27 mouse cellular contexts compared by ENCODE assay signal in genomic region chr6:5582923-5583525, GRCm38 (mm10).
DNase-seq lines count a peak whose midpoint lies in the region; ATAC-seq and TF ChIP-seq lines count a peak whose summit lies in the region.
"Had no signal": no experiment of that assay in that cellular context is flagged by ENCODE, and none has a peak within 500 bp of the region (broad histone marks: within the 10 kb centered on the region; RNA-seq: fewer than 3 reads in every experiment).

No protein-coding gene starts in this region.

- in situ Hi-C loops in ES-E14 (cut with MboI; ENCODE audit: low sequenced_read_pairs in 2 of 2, unreplicated experiment in 2 of 2), result loop anchor here in 1 of 2 experiments (25.0 kb wide), 1 partner anchor 921 kb away; no protein-coding TSS in a partner anchor

- H3K79me2 ChIP-seq in myocyte (ENCODE audit: control insufficient read depth, insufficient read depth), result no peaks in the 10 kb centered on the region

- no peaks in the 10 kb centered on the region for H3K9me3 ChIP-seq in ES-E14 (ENCODE audit: control insufficient read depth, insufficient read depth, low read depth, low read length)
- no peaks in the 10 kb centered on the region for H3K9me3 ChIP-seq in forebrain, embryonic 15.5 days
- H3K9me3 ChIP-seq: embryonic facial prominence, embryonic 15.5 days; forebrain, embryonic 10.5 days; intestine, embryonic 15.5 days; limb, embryonic 12.5 days; megakaryocyte, embryonic 14.5 days; midbrain, embryonic 15.5 days; stomach, embryonic 15.5 days had no signal

- H3K27ac ChIP-seq in ES-E14 (ENCODE audit: insufficient read depth, low read depth, low read length, poor library complexity, severe bottlenecking), result no peak overlapping the region
- peak overlapping the region; percentile 25; the same call in 1 of the 2 replicates for H3K27ac ChIP-seq in bone marrow macrophage, adult 2 months (ENCODE audit: insufficient read depth, low read depth, low read length)
- H3K27ac ChIP-seq in forebrain, embryonic 15.5 days (replicated peaks), result no peak overlapping the region
- H3K27ac ChIP-seq: embryonic facial prominence, embryonic 15.5 days; forebrain, embryonic 10.5 days; intestine, embryonic 15.5 days; layer of hippocampus, adult 2 months; limb, embryonic 12.5 days; midbrain, embryonic 15.5 days; stomach, embryonic 15.5 days had no signal

- H3K36me3 ChIP-seq in ES-E14 (ENCODE audit: control insufficient read depth, insufficient read depth, low read length, poor library complexity, severe bottlenecking), result no peaks in the 10 kb centered on the region
- H3K36me3 ChIP-seq in myocyte (ENCODE audit: control insufficient read depth, insufficient read depth), result no peaks in the 10 kb centered on the region
- H3K36me3 ChIP-seq in forebrain, embryonic 15.5 days, result no peaks in the 10 kb centered on the region
- H3K36me3 ChIP-seq: embryonic facial prominence, embryonic 15.5 days; forebrain, embryonic 10.5 days; intestine, embryonic 15.5 days; limb, embryonic 12.5 days; midbrain, embryonic 15.5 days; stomach, embryonic 15.5 days had no signal

- no peak overlapping the region for H3K4me2 ChIP-seq in myocyte (ENCODE audit: low read depth)
- no peak overlapping the region for H3K4me2 ChIP-seq in forebrain, embryonic 15.5 days (replicated peaks)
- H3K4me2 ChIP-seq: embryonic facial prominence, embryonic 15.5 days; heart, embryonic 11.5 days; intestine, embryonic 15.5 days; limb, embryonic 12.5 days; liver, embryonic 11.5 days; midbrain, embryonic 15.5 days; stomach, embryonic 15.5 days had no signal

- H3ac ChIP-seq in myocyte (ENCODE audit: control insufficient read depth, insufficient read length), result no peak overlapping the region

- TF ChIP-seq POLR2A in bone marrow macrophage, adult 2 months (IDR thresholded peaks at IDR 0.05; ENCODE audit: borderline replicate concordance, low read depth, low read length), result no peak
- no peak for TF ChIP-seq POLR2A in myocyte (IDR thresholded peaks at IDR 0.05; ENCODE audit: insufficient read length, low read depth)

- no peaks in the 10 kb centered on the region for H3K27me3 ChIP-seq in myocyte (ENCODE audit: control insufficient read depth, insufficient read depth, insufficient read length)
- H3K27me3 ChIP-seq in forebrain, embryonic 15.5 days, result no peaks in the 10 kb centered on the region
- H3K27me3 ChIP-seq: embryonic facial prominence, embryonic 15.5 days; intestine, embryonic 15.5 days; limb, embryonic 12.5 days; megakaryocyte, embryonic 14.5 days; midbrain, embryonic 15.5 days; stomach, embryonic 15.5 days had no signal

- H3K4me3 ChIP-seq in ES-E14 (ENCODE audit: insufficient read depth in 1 of 2, low read depth in 1 of 2, low read length in 2 of 2, poor library complexity in 1 of 2, severe bottlenecking in 1 of 2), result no peak overlapping the region
- H3K4me3 ChIP-seq in bone marrow macrophage, adult 2 months (ENCODE audit: insufficient read depth, low read length), result no peak overlapping the region
- no peak overlapping the region for H3K4me3 ChIP-seq in myocyte
- no peak overlapping the region for H3K4me3 ChIP-seq in forebrain, embryonic 15.5 days
- H3K4me3 ChIP-seq: embryonic facial prominence, embryonic 15.5 days; forebrain, embryonic 10.5 days; intestine, embryonic 15.5 days; layer of hippocampus, adult 2 months; limb, embryonic 12.5 days; megakaryocyte, embryonic 14.5 days; midbrain, embryonic 15.5 days; stomach, embryonic 15.5 days had no signal

- TF ChIP-seq CTCF in bone marrow macrophage, adult 2 months (IDR thresholded peaks at IDR 0.05; ENCODE audit: low read depth, low read length), result no peak

- 84% methylated on average over 2 of the region's 2 CpGs for WGBS in forebrain, embryonic 15.5 days

- H3K4me1 ChIP-seq in ES-E14 (ENCODE audit: control insufficient read depth in 2 of 2, insufficient read depth in 2 of 2, low read length in 2 of 2, poor library complexity in 1 of 2), result peaks cover 0 to 2% of the 10 kb centered on the region in 2 experiments; a peak in 1 of 4 replicates
- peaks cover 6% of the 10 kb centered on the region for H3K4me1 ChIP-seq in bone marrow macrophage, adult 2 months (ENCODE audit: control insufficient read depth, insufficient read depth, low read length)
- no peaks in the 10 kb centered on the region for H3K4me1 ChIP-seq in forebrain, embryonic 15.5 days
- H3K4me1 ChIP-seq: embryonic facial prominence, embryonic 15.5 days; intestine, embryonic 15.5 days; megakaryocyte, embryonic 14.5 days; midbrain, embryonic 15.5 days; stomach, embryonic 15.5 days had no signal

- H3K9ac ChIP-seq in ES-E14 (ENCODE audit: insufficient read depth, low read depth, low read length, poor library complexity, severe bottlenecking), result no peak overlapping the region
- H3K9ac ChIP-seq in forebrain, embryonic 15.5 days (replicated peaks), result no peak overlapping the region
- H3K9ac ChIP-seq: embryonic facial prominence, embryonic 15.5 days; forebrain, postnatal 0 days; intestine, embryonic 15.5 days; limb, embryonic 12.5 days; liver, postnatal 0 days; midbrain, embryonic 15.5 days; stomach, embryonic 15.5 days had no signal

- peak; percentile 71 for DNase-seq in 3T3-L1 (ENCODE audit: low read depth, low spot score)
- DNase-seq in ES-E14 (ENCODE audit: low read depth, low spot score), result no peak
- no peak for DNase-seq in right cerebral cortex, postnatal 10 days (ENCODE audit: low spot score in 2 of 2)
- no peak for DNase-seq in frontal cortex, adult 2 months (ENCODE audit: extremely low spot score in 1 of 2, low spot score in 1 of 2)
- DNase-seq: adrenal gland, postnatal 25 days; cerebellum, adult 11 months; cerebellum, adult 9-11 months; forebrain, postnatal 0 days; kidney, adult 9 months; kidney, postnatal 14 days; liver, postnatal 0 days; lung, postnatal 14 days; thymus, adult 18-20 months had no signal

- ATAC-seq in forebrain, embryonic 15.5 days (replicated peaks), result no peak
- ATAC-seq: forebrain, postnatal 0 days; hindbrain, embryonic 16.5 days; intestine, embryonic 15.5 days; liver, postnatal 0 days; midbrain, embryonic 15.5 days had no signal

TF ChIP-seq in ES-E14, 5 proteins besides CTCF, POLR2A, EP300 and RAD21:
- peak; percentile 65; the same call in 1 of the 2 replicates for TF ChIP-seq MAFK (IDR thresholded peaks at IDR 0.05; ENCODE audit: insufficient read depth, low read depth, low read length)
- TF ChIP-seq ZC3H11A (IDR thresholded peaks at IDR 0.05; ENCODE audit: borderline replicate concordance, low read depth, low read length), result no peak

TF ChIP-seq in myocyte, 11 proteins besides CTCF, POLR2A, EP300 and RAD21:
- no peak for TF ChIP-seq MYOD1 (IDR thresholded peaks at IDR 0.05; ENCODE audit: control insufficient read depth in 1 of 3, insufficient read length in 2 of 3, low read depth in 2 of 3)
- TF ChIP-seq USF1 (IDR thresholded peaks at IDR 0.05; ENCODE audit: low read depth), result peak; percentile 55
TF ChIP-seq in myocyte: peak in this region for 1.
